Mouse (Mus musculus) neutrophil, adult 65 days (primary cell): ENCODE data around the gene Tbxas1. TPM values are rescaled to one million over a fixed set of nuclear protein-coding genes. Genes with fewer than 3 reads are reported as not detected.

ENCODE experiments used
- total RNA-seq: library from RNA; stranded (reverse); gene quantifications from 2 replicates; pipeline ENCODE4 v1.2.4, GENCODE M21; 2023

The Tbxas1 gene
- total RNA-seq: 53.4 and 55.2 TPM in 2 replicates

DNA sequence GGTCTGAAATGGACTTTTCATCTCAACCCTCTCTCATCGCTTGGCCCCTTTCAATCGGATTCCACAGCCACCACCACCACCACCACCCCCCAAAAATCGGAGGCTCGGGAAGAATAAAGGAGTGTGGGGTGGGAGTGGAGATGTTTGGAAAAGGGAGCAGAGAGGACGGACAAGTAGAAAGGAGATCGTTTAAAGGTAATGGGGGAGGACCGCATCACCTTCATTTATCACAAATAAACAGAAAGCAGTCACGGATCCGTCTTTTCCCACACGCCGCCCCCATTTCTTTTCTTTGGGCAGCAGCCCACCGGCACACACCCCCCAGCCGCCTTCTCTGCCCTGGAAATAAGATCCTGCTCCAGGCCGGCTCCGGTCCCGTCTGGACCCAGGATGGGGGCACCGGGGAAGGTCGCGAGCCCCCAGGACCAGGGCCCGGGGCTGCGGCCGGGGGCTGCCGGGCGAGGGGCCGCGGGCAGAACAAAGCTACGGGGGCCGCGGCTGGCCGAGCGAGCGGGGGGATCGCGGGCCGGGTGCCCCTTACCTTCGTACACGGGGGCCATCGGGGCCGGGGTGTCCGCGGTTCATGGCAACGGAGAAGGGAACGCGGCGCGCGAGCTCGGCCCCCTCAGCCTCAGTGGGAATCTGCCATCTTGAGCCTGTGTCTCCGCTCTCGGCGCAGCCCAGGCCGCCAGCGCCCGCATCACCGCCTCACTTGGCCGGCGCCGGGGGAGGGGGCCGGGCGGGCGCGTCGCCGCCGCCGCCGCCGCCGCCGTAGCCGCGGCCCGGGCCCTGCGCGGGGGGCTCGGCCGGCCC, at the start of gene Tbxas1:
Gene Tbxas1 (plus strand): TSS at position 147 of the 813 bp plus-strand sequence.

GRCm38 (mm10) chr6:38876071-38876911, 1.1 kb downstream of the Tbxas1 start, which contains the start of gene Hipk2:
Gene Hipk2 (minus strand): TSS chr6:38876165.

GRCm38 (mm10) chr6:39117584-39118455, 242.6 kb downstream of the Tbxas1 start, which contains the start of gene Parp12:
Gene Parp12 (minus strand): TSS chr6:39118349.

Other genes starting within 250 kb of the Tbxas1 start
- gene Klrg2, start 238.2 kb upstream of the Tbxas1 start, total RNA-seq: 0.13 TPM in 1 of 2 replicates, not detected in the other
- gene Clec2l, start 212.3 kb upstream of the Tbxas1 start, total RNA-seq: not detected in 2 replicates
- gene Hipk2, start 761 bp downstream of the Tbxas1 start, total RNA-seq: 64.5 and 87.7 TPM in 2 replicates
- 5.5 and 6.3 TPM in 2 replicates for gene Parp12, start 242.9 kb downstream of the Tbxas1 start, total RNA-seq